Mouse (Mus musculus): ENCODE data around the gene Pkhd1. TPM values are rescaled to one million over a fixed set of nuclear protein-coding genes. Genes with fewer than 3 reads are reported as not detected.

Pkhd1 gene
- polyA plus RNA-seq, 1 experiment from 2014 or later = 0.03 TPM

GRCm38 (mm10) chr1:20131786-20132596 is 485.9 kb downstream of the Pkhd1 start:
- no peak overlapping the region for H3K4me3 ChIP-seq (replicated peaks)
- no peak overlapping the region for H3K27ac ChIP-seq (replicated peaks)
- ATAC-seq (ENCODE audit: insufficient number of reproducible peaks, low FRiP score, low TSS enrichment, low read depth) = no peak
- H3K9me3 ChIP-seq (replicated peaks) = no peaks in the 10 kb centered on the region
- H3K4me2 ChIP-seq (replicated peaks) = no peak overlapping the region
- WGBS = 31% methylated on average over 6 of the region's 6 CpGs
- H3K27me3 ChIP-seq = no peaks in the 10 kb centered on the region
- H3K4me1 ChIP-seq = 0 out of 2 replicates have a peak, but pooled peaks cover 8% of the 10 kb centered on the region
- no peaks in the 10 kb centered on the region for H3K36me3 ChIP-seq
- H3K9ac ChIP-seq = no peak overlapping the region

GRCm38 (mm10) chr1:20117331-20117730 is 500.5 kb downstream of the Pkhd1 start:
- no peaks in the 10 kb centered on the region for H3K4me1 ChIP-seq

GRCm38 (mm10) chr1:20069733-20070132 is 548.1 kb downstream of the Pkhd1 start:
- Histone ChIP-seq H3K9ac (no peak overlapping the region), H3K36me3 (no peaks in the 10 kb centered on the region), H3K4me2 (replicated peaks) (no peak overlapping the region), H3K9me3 (replicated peaks) (no peaks in the 10 kb centered on the region), H3K27ac (replicated peaks) (0 out of 2 replicates have a peak overlapping the region, but pooled peaks have one; percentile 5), H3K27me3 (no peaks in the 10 kb centered on the region), H3K4me3 (replicated peaks) (no peak overlapping the region), H3K4me1 (no peaks in the 10 kb centered on the region)
- 39% methylated on average over 3 of the region's 3 CpGs for WGBS
- peak; percentile 78 for ATAC-seq (ENCODE audit: insufficient number of reproducible peaks, low FRiP score, low TSS enrichment, low read depth)

More at GRCm38 (mm10) chr1:20117331-20117730, 500.5 kb downstream of the Pkhd1 start:
- Histone ChIP-seq H3K9me3 (replicated peaks) (no peaks in the 10 kb centered on the region), H3K36me3 (no peaks in the 10 kb centered on the region), H3K27me3 (no peaks in the 10 kb centered on the region), H3K4me2 (replicated peaks) (no peak overlapping the region), H3K4me3 (replicated peaks) (no peak overlapping the region), H3K9ac (no peak overlapping the region), H3K27ac (replicated peaks) (no peak overlapping the region)
- WGBS = 75% methylated on average over 1 of the region's 1 CpGs
- no peak for ATAC-seq (ENCODE audit: insufficient number of reproducible peaks, low FRiP score, low TSS enrichment, low read depth)

GRCm38 (mm10) chr1:20058245-20058644 is 559.6 kb downstream of the Pkhd1 start:
- no peak overlapping the region for H3K27ac ChIP-seq (replicated peaks)
- no peaks in the 10 kb centered on the region for H3K36me3 ChIP-seq
- H3K4me2 ChIP-seq (replicated peaks) = no peak overlapping the region
- ATAC-seq (ENCODE audit: insufficient number of reproducible peaks, low FRiP score, low TSS enrichment, low read depth) = peak; percentile 43; the same call in 1 of the 2 replicates
- H3K9me3 ChIP-seq (replicated peaks) = no peaks in the 10 kb centered on the region
- H3K4me1 ChIP-seq = no peaks in the 10 kb centered on the region
- H3K4me3 ChIP-seq (replicated peaks) = no peak overlapping the region
- H3K27me3 ChIP-seq = no peaks in the 10 kb centered on the region
- H3K9ac ChIP-seq = no peak overlapping the region
- 70% methylated on average over 3 of the region's 3 CpGs for WGBS

GRCm38 (mm10) chr1:20039389-20039788 is 578.5 kb downstream of the Pkhd1 start:
- no peaks in the 10 kb centered on the region for H3K4me1 ChIP-seq
- H3K27ac ChIP-seq (replicated peaks) = no peak overlapping the region
- WGBS = 57% methylated on average over 3 of the region's 3 CpGs
- no peaks in the 10 kb centered on the region for H3K9me3 ChIP-seq (replicated peaks)
- H3K9ac ChIP-seq = no peak overlapping the region
- H3K4me3 ChIP-seq (replicated peaks) = no peak overlapping the region
- no peak overlapping the region for H3K4me2 ChIP-seq (replicated peaks)
- H3K36me3 ChIP-seq = no peaks in the 10 kb centered on the region
- no peak for ATAC-seq (ENCODE audit: insufficient number of reproducible peaks, low FRiP score, low TSS enrichment, low read depth)
- no peaks in the 10 kb centered on the region for H3K27me3 ChIP-seq

- Histone ChIP-seq H3K4me2 (replicated peaks) (no peak overlapping the region), H3K27me3 (no peaks in the 10 kb centered on the region), H3K9me3 (replicated peaks) (no peaks in the 10 kb centered on the region), H3K36me3 (no peaks in the 10 kb centered on the region), H3K27ac (replicated peaks) (no peak overlapping the region), H3K4me1 (no peaks in the 10 kb centered on the region), H3K4me3 (replicated peaks) (no peak overlapping the region), H3K9ac (no peak overlapping the region)
- WGBS = 80% methylated on average over 7 of the region's 7 CpGs
- no peak for ATAC-seq (ENCODE audit: insufficient number of reproducible peaks, low FRiP score, low TSS enrichment, low read depth)
These were observed 582.6 kb downstream of the Pkhd1 start for GRCm38 (mm10) chr1:20035277-20035676.

GRCm38 (mm10) chr1:20018198-20018925 is 599.5 kb downstream of the Pkhd1 start:
- Histone ChIP-seq H3K9ac (no peak overlapping the region), H3K27me3 (no peaks in the 10 kb centered on the region), H3K27ac (replicated peaks) (no peak overlapping the region), H3K4me2 (replicated peaks) (no peak overlapping the region), H3K4me3 (replicated peaks) (no peak overlapping the region), H3K4me1 (no peaks in the 10 kb centered on the region), H3K36me3 (no peaks in the 10 kb centered on the region), H3K9me3 (replicated peaks) (no peaks in the 10 kb centered on the region)
- ATAC-seq (ENCODE audit: insufficient number of reproducible peaks, low FRiP score, low TSS enrichment, low read depth) = no peak
- WGBS = 54% methylated on average over 8 of the region's 8 CpGs

GRCm38 (mm10) chr1:20017619-20018018 is 600.2 kb downstream of the Pkhd1 start:
- Histone ChIP-seq H3K4me3 (replicated peaks) (no peak overlapping the region), H3K27ac (replicated peaks) (no peak overlapping the region), H3K9me3 (replicated peaks) (no peaks in the 10 kb centered on the region), H3K27me3 (no peaks in the 10 kb centered on the region), H3K4me2 (replicated peaks) (no peak overlapping the region), H3K36me3 (no peaks in the 10 kb centered on the region), H3K4me1 (no peaks in the 10 kb centered on the region), H3K9ac (no peak overlapping the region)
- whole genome bisulfite sequencing = 66% methylated on average over 4 of the region's 4 CpGs
- ATAC-seq (ENCODE audit: insufficient number of reproducible peaks, low FRiP score, low TSS enrichment, low read depth) = no peak

Other genes starting within 250 kb of the Pkhd1 start
- not detected in 2 replicates for gene Il17a, start 112.8 kb upstream of the Pkhd1 start, polyA plus RNA-seq (2015; fragmentation: Nextera tagmentation; extraction: Ambion mirVana)
- gene Il17f, start 172.6 kb upstream of the Pkhd1 start, polyA plus RNA-seq (2015; fragmentation: Nextera tagmentation; extraction: Ambion mirVana) = not detected in 2 replicates
- 113 and 119 TPM in 2 replicates for gene Mcm3, start 202.2 kb upstream of the Pkhd1 start, polyA plus RNA-seq (2015; fragmentation: Nextera tagmentation; extraction: Ambion mirVana)

All from embryonic facial prominence, embryonic 15.5 days (tissue).